Mouse (Mus musculus) ES-Bruce4 (cell line): ENCODE data around the gene Alox5ap.

Source experiments
- CTCF ChIP-seq: IDR thresholded peaks from one replicate; pipeline ENCODE4 v1.8.1; 2011; ENCODE audit warnings: low read depth, low read length
- EP300 ChIP-seq: IDR thresholded peaks from 2 replicates; pipeline ENCODE4 v1.6.1; 2011; ENCODE audit warnings: low read depth, low read length; ENCODE audit not compliant: insufficient read depth
- POLR2A ChIP-seq: IDR thresholded peaks from one replicate; pipeline ENCODE4 v1.8.1; 2011; ENCODE audit warnings: low read length; ENCODE audit not compliant: insufficient read depth

DNA sequence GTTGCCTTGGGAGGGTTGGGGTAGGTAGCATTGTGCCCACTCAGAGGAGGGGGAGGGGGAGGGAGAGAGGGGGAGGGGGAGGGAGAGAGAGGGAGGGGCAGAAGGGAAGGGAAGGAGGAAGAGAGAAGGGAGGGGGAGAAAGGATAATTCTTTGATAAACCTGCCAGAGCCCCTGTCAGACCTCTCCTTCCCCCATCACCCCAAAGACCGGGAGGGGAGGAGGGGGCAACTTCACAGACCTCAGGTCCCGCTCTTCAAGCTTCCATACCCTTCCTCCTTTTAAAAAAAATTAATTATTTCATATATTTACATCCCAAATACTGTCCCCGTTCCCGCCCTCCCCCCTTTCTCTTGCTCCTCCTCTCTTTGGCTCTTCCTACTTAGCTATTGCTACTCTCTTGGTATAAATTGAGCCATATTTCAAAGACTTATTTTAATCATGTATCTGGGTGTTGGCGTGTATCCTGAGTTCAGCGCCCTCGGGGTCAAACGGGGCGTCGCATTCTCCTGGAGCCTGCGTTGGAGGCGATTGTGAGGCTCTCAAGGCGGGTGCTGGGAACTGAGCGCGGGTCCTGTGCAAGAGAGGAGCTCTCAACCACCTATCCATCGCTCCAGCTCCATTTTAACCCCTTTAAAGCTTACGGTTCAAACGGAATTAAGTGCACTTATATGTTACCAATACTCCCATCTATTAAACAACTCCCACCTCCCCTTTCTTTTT lies 34.8 kb upstream of the Alox5ap start:
- TF ChIP-seq EP300 (no peak), POLR2A (no peak), CTCF (no peak)
